Mouse (Mus musculus) MEL (cell line): Measurements from ENCODE around the gene Tbxas1. TPM values are rescaled to one million over a fixed set of nuclear protein-coding genes. Genes with fewer than 3 reads are reported as not detected.

Experiments used
- DNase-seq: peaks from one replicate; pipeline ENCODE4 v3.0.0; 2011; ENCODE audit warnings: low read depth, low spot score
- H3K27ac ChIP-seq: 2 replicates; pipeline ENCODE4 v1.5.1; 2012; ENCODE audit warnings: low read depth, mild to moderate bottlenecking, control low read depth, low read length, moderate library complexity; ENCODE audit not compliant: control insufficient read depth
- H3K27me3 ChIP-seq, 2 experiments: fragments of 150-350 bp in 1 of 2; sonication (generic) in 1 of 2; 2 replicates each; pipeline ENCODE4 v1.6.1; 2012; ENCODE audit warnings: low read length in 2 of 2, mild to moderate bottlenecking in 2 of 2, improper control_type of control experiment in 1 of 2, moderate library complexity in 1 of 2; ENCODE audit not compliant: insufficient read depth in 2 of 2, control insufficient read depth in 1 of 2
- H3K36me3 ChIP-seq, 2 experiments: 2 replicates each; pipeline ENCODE4 v1.6.1; 2012 to 2014; ENCODE audit warnings: low read length in 2 of 2, improper control_type of control experiment in 1 of 2, inconsistent platforms in 1 of 2, mild to moderate bottlenecking in 1 of 2; ENCODE audit not compliant: insufficient read depth in 2 of 2, control insufficient read depth in 1 of 2
- H3K4me1 ChIP-seq, 2 experiments: fragments of 150-350 bp in 1 of 2; sonication (generic) in 1 of 2; 2 replicates each; pipeline ENCODE4 v1.6.1; 2012; ENCODE audit warnings: low read length in 2 of 2, improper control_type of control experiment in 1 of 2, mild to moderate bottlenecking in 1 of 2; ENCODE audit not compliant: insufficient read depth in 2 of 2, control insufficient read depth in 1 of 2
- H3K4me3 ChIP-seq, 2 experiments: fragments of 150-350 bp in 1 of 2; sonication (generic) in 1 of 2; 2 replicates each; pipeline ENCODE4 v1.5.1; 2012; ENCODE audit warnings: low read depth in 2 of 2, low read length in 2 of 2, mild to moderate bottlenecking in 2 of 2, moderate library complexity in 2 of 2, control low read depth in 1 of 2, improper control_type of control experiment in 1 of 2; ENCODE audit not compliant: control insufficient read depth in 1 of 2, insufficient read depth in 1 of 2
- H3K79me2 ChIP-seq: 2 replicates; pipeline ENCODE4 v1.6.1; 2012; ENCODE audit warnings: mild to moderate bottlenecking, low read length, moderate library complexity; ENCODE audit not compliant: control insufficient read depth, poor library complexity, insufficient read depth
- H3K9ac ChIP-seq: 2 replicates; pipeline ENCODE4 v1.6.1; 2012; ENCODE audit warnings: low read depth, mild to moderate bottlenecking, control low read depth, low read length, moderate library complexity; ENCODE audit not compliant: control insufficient read depth, poor library complexity, severe bottlenecking
- H3K9me3 ChIP-seq: fragments of 150-350 bp; sonication (generic); replicated peaks from 2 replicates; pipeline ENCODE4 v1.6.1; 2012; ENCODE audit warnings: mild to moderate bottlenecking, low read length, improper control_type of control experiment, moderate library complexity; ENCODE audit not compliant: insufficient read depth
- BHLHE40 ChIP-seq: IDR thresholded peaks from 2 replicates; pipeline ENCODE4 v1.6.1; 2012; ENCODE audit warnings: low read depth, mild to moderate bottlenecking, inconsistent platforms, low read length, improper control_type of control experiment, borderline replicate concordance
- CHD1 ChIP-seq: IDR thresholded peaks from 2 replicates; pipeline ENCODE4 v1.6.1; 2012; ENCODE audit warnings: low read depth, mild to moderate bottlenecking, inconsistent platforms, low read length, improper control_type of control experiment
- CTCF ChIP-seq, 3 experiments: IDR thresholded peaks in 2 of 3; conservative IDR thresholded peaks in 1 of 3; 2 replicates each; pipeline ENCODE4 v1.5.1; 2011 to 2012; ENCODE audit warnings: low read length in 3 of 3, low read depth in 2 of 3, mild to moderate bottlenecking in 2 of 3, improper control_type of control experiment in 1 of 3, inconsistent platforms in 1 of 3, mixed read lengths in 1 of 3, moderate library complexity in 1 of 3; ENCODE audit not compliant: control insufficient read depth in 1 of 3, insufficient read depth in 1 of 3, poor library complexity in 1 of 3, severe bottlenecking in 1 of 3
- E2F4 ChIP-seq: IDR thresholded peaks from 2 replicates; pipeline ENCODE4 v1.6.1; 2011; ENCODE audit warnings: low read depth, low read length, improper control_type of control experiment, borderline replicate concordance
- ELF1 ChIP-seq: IDR thresholded peaks from 2 replicates; pipeline ENCODE4 v1.6.1; 2014; ENCODE audit warnings: low read depth, mild to moderate bottlenecking, inconsistent platforms, low read length, improper control_type of control experiment, moderate library complexity
- EP300 ChIP-seq, 2 experiments: IDR thresholded peaks; 2 replicates each; pipeline ENCODE4 v1.6.1; 2011; ENCODE audit warnings: improper control_type of control experiment in 2 of 2, low read length in 2 of 2, low read depth in 1 of 2, mild to moderate bottlenecking in 1 of 2
- HCFC1 ChIP-seq: IDR thresholded peaks from 2 replicates; pipeline ENCODE4 v1.6.1; 2012; ENCODE audit warnings: low read depth, mild to moderate bottlenecking, inconsistent platforms, low read length, improper control_type of control experiment, moderate library complexity
- MAFK ChIP-seq: IDR thresholded peaks from 2 replicates; pipeline ENCODE4 v1.6.1; 2011; ENCODE audit warnings: low read depth, mild to moderate bottlenecking, low read length, improper control_type of control experiment, borderline replicate concordance
- MAX ChIP-seq: IDR thresholded peaks from 2 replicates; pipeline ENCODE4 v1.6.1; 2011; ENCODE audit warnings: low read length, improper control_type of control experiment
- MAZ ChIP-seq: IDR thresholded peaks from 2 replicates; pipeline ENCODE4 v1.6.1; 2012; ENCODE audit warnings: low read depth, mild to moderate bottlenecking, inconsistent platforms, low read length, improper control_type of control experiment
- MYB ChIP-seq: IDR thresholded peaks from 2 replicates; pipeline ENCODE4 v1.6.1; 2011; ENCODE audit warnings: mild to moderate bottlenecking, low read depth, low read length, improper control_type of control experiment
- NELFE ChIP-seq: IDR thresholded peaks from 2 replicates; pipeline ENCODE4 v1.6.1; 2011; ENCODE audit warnings: low read depth, low read length, improper control_type of control experiment
- NRF1 ChIP-seq: IDR thresholded peaks from 2 replicates; pipeline ENCODE4 v1.6.1; 2014; ENCODE audit warnings: low read depth, mild to moderate bottlenecking, inconsistent platforms, low read length, improper control_type of control experiment, moderate library complexity; ENCODE audit not compliant: poor library complexity, insufficient read depth, severe bottlenecking
- POLR2A ChIP-seq, 2 experiments: IDR thresholded peaks; 2 replicates each; pipeline ENCODE4 v1.6.1; 2011 to 2012; ENCODE audit warnings: low read length in 2 of 2, mild to moderate bottlenecking in 2 of 2, control low read depth in 1 of 2, improper control_type of control experiment in 1 of 2, low read depth in 1 of 2, moderate library complexity in 1 of 2; ENCODE audit not compliant: control insufficient read depth in 1 of 2, insufficient read depth in 1 of 2, poor library complexity in 1 of 2
- POLR2AphosphoS2 ChIP-seq: IDR thresholded peaks from 2 replicates; pipeline ENCODE4 v1.6.1; 2011; ENCODE audit warnings: low read length, improper control_type of control experiment
- RAD21 ChIP-seq: IDR thresholded peaks from 2 replicates; pipeline ENCODE4 v1.6.1; 2011; ENCODE audit warnings: mild to moderate bottlenecking, low read depth, low read length, improper control_type of control experiment
- SMC3 ChIP-seq: IDR thresholded peaks from 2 replicates; pipeline ENCODE4 v1.6.1; 2011; ENCODE audit warnings: low read depth, low read length, improper control_type of control experiment
- TBP ChIP-seq: IDR thresholded peaks from 2 replicates; pipeline ENCODE4 v1.8.0; 2011; ENCODE audit warnings: low read depth, low read length, improper control_type of control experiment
- TCF12 ChIP-seq: IDR thresholded peaks from 2 replicates; pipeline ENCODE4 v1.6.1; 2014; ENCODE audit warnings: low read depth, mild to moderate bottlenecking, inconsistent platforms, low read length, improper control_type of control experiment, moderate library complexity
- USF1 ChIP-seq: IDR thresholded peaks from 2 replicates; pipeline ENCODE4 v1.6.1; 2014; ENCODE audit warnings: low read depth, mild to moderate bottlenecking, inconsistent platforms, low read length, improper control_type of control experiment, moderate library complexity
- ZMIZ1 ChIP-seq: IDR thresholded peaks from 2 replicates; pipeline ENCODE4 v1.6.1; 2012; ENCODE audit warnings: low read depth, mild to moderate bottlenecking, inconsistent platforms, low read length, improper control_type of control experiment, moderate library complexity
- polyA plus RNA-seq, 2 experiments: library from polyadenylated mRNA; stranded (reverse) in 1 of 2; unstranded in 1 of 2; fragments of >175 nt in 1 of 2; fragments of >200 nt in 1 of 2; gene quantifications; 2 replicates each; pipeline versions ENCODE4 v1.2.1 to v1.2.4; 2012; ENCODE audit warnings: low replicate concordance in 2 of 2, low read depth in 1 of 2; ENCODE audit not compliant: insufficient read length in 2 of 2, insufficient read depth in 1 of 2, missing spikeins in 1 of 2
- total RNA-seq: library from RNA; depleted of rRNA; stranded (reverse); fragments of 300-350 nt; gene quantifications from 2 replicates; pipeline ENCODE4 v1.2.3, GENCODE M21; 2012

The Tbxas1 gene
- total and polyA plus RNA-seq, 3 experiments, result 0.54 to 2.7 TPM; not detected in 1

GRCm38 (mm10) chr6:39035039-39035438, 159.8 kb downstream of the Tbxas1 start:
- Histone ChIP-seq H3K9ac (no peak overlapping the region), H3K79me2 (no peaks in the 10 kb centered on the region), H3K4me1 (no peaks in the 10 kb centered on the region), H3K27me3 (no peaks in the 10 kb centered on the region), H3K36me3 (peaks cover 0 to 2% of the 10 kb centered on the region in 2 experiments; a peak in 1 of 4 replicates), H3K4me3 (no peak overlapping the region), H3K27ac (no peak overlapping the region), H3K9me3 (no peaks in the 10 kb centered on the region)
- DNase-seq, result no peak
- TF ChIP-seq TCF12 (no peak), NRF1 (no peak), CHD1 (no peak), TBP (no peak), POLR2A (IDR thresholded peaks at IDR 0.05; ENCODE audit: control insufficient read depth in 1 of 2, insufficient read depth in 1 of 2, low read depth in 1 of 2, low read length in 2 of 2, poor library complexity in 1 of 2) (no peak), CTCF (IDR thresholded peaks at IDR 0.05 in 2 of 3, conservative IDR thresholded peaks at IDR 0.05 in 1 of 3; ENCODE audit: control insufficient read depth in 1 of 3, insufficient read depth in 1 of 3, low read depth in 2 of 3, low read length in 3 of 3, poor library complexity in 1 of 3, severe bottlenecking in 1 of 3) (no peak), ZMIZ1 (no peak), ELF1 (no peak), POLR2AphosphoS2 (no peak), MAFK (no peak), EP300 (IDR thresholded peaks at IDR 0.05; ENCODE audit: low read depth in 1 of 2, low read length in 2 of 2) (no peak), HCFC1 (no peak), RAD21 (no peak), USF1 (no peak)

GRCm38 (mm10) chr6:39036204-39036603, 161.0 kb downstream of the Tbxas1 start:
- Histone ChIP-seq H3K9me3 (no peaks in the 10 kb centered on the region), H3K36me3 (peaks cover 0 to 2% of the 10 kb centered on the region in 2 experiments; a peak in 1 of 4 replicates), H3K4me3 (no peak overlapping the region), H3K27me3 (no peaks in the 10 kb centered on the region), H3K27ac (no peak overlapping the region), H3K4me1 (no peaks in the 10 kb centered on the region), H3K9ac (no peak overlapping the region), H3K79me2 (no peaks in the 10 kb centered on the region)
- DNase-seq, result no peak
- TF ChIP-seq CTCF (IDR thresholded peaks at IDR 0.05 in 2 of 3, conservative IDR thresholded peaks at IDR 0.05 in 1 of 3; ENCODE audit: control insufficient read depth in 1 of 3, insufficient read depth in 1 of 3, low read depth in 2 of 3, low read length in 3 of 3, poor library complexity in 1 of 3, severe bottlenecking in 1 of 3) (no peak), BHLHE40 (no peak), MYB (no peak), HCFC1 (no peak), MAZ (no peak), MAX (no peak), SMC3 (no peak), E2F4 (no peak), POLR2AphosphoS2 (no peak), NELFE (no peak)
